Mouse (Mus musculus) embryonic facial prominence, embryonic 14.5 days (tissue): ENCODE data around the gene Slc12a7. TPM values are rescaled to one million over a fixed set of nuclear protein-coding genes. Genes with fewer than 3 reads are reported as not detected.

ENCODE experiments used
- ATAC-seq: fragments of 200-750 bp; cut with Nextera tagmentation; 2 replicates; pipeline ENCODE4 v1.8.0; 2017; ENCODE audit warnings: low read depth, moderate number of reproducible peaks, moderate TSS enrichment
- DNase-seq: peaks from one replicate; pipeline ENCODE4 v3.0.0-alpha.2; 2015; ENCODE audit warnings: low spot score
- H3K27ac ChIP-seq: fragments of 300-500 bp; sonication (generic); replicated peaks from 2 replicates; pipeline ENCODE4 v1.5.1; 2014; ENCODE audit warnings: low read depth, mild to moderate bottlenecking, low read length, moderate library complexity
- H3K27me3 ChIP-seq: fragments of 300-500 bp; sonication (generic); replicated peaks from 2 replicates; pipeline ENCODE4 v1.6.1; 2014; ENCODE audit warnings: low read length; ENCODE audit not compliant: control insufficient read depth, insufficient read depth
- H3K36me3 ChIP-seq: fragments of 300-500 bp; sonication (generic); 2 replicates; pipeline ENCODE4 v1.6.1; 2014; ENCODE audit warnings: low read length, mixed read lengths; ENCODE audit not compliant: control insufficient read depth, insufficient read depth
- H3K4me1 ChIP-seq: fragments of 300-500 bp; sonication (generic); 2 replicates; pipeline ENCODE4 v1.6.1; 2014; ENCODE audit warnings: antibody characterized with exemption, low read length; ENCODE audit not compliant: control insufficient read depth, insufficient read depth
- H3K4me2 ChIP-seq: fragments of 300-500 bp; sonication (generic); 2 replicates; pipeline ENCODE4 v1.6.1; 2014; ENCODE audit warnings: low read depth, mild to moderate bottlenecking, low read length, moderate library complexity, mixed read lengths
- H3K4me3 ChIP-seq: fragments of 300-500 bp; sonication (generic); 2 replicates; pipeline ENCODE4 v1.5.1; 2014; ENCODE audit warnings: low read depth, mild to moderate bottlenecking, low read length
- H3K9ac ChIP-seq: fragments of 300-500 bp; sonication (generic); 2 replicates; pipeline ENCODE4 v1.6.1; 2014; ENCODE audit warnings: low read depth, mild to moderate bottlenecking, low read length, moderate library complexity, mixed read lengths
- H3K9me3 ChIP-seq: fragments of 300-500 bp; sonication (generic); 2 replicates; pipeline ENCODE4 v1.6.1; 2016; ENCODE audit warnings: low read length; ENCODE audit not compliant: control insufficient read depth
- WGBS: fragments of 180-500 bp; shearing (Covaris S2); extraction: QIAGEN DNeasy Blood & Tissue Kit; methylation state at CpG from one replicate; pipeline ENCODE4 v1.1.7; 2014; 5-methylcytosine and 5-hydroxymethylcytosine counted together
- polyA plus RNA-seq: library from polyadenylated mRNA; unstranded; fragments of >200 nt; fragmentation: Nextera tagmentation; extraction: Ambion mirVana; gene quantifications from 2 replicates; pipeline ENCODE4 v1.2.1, GENCODE M21; 2014

Gene Slc12a7
- polyA plus RNA-seq, 1 experiment from 2014 or later: 16.3 TPM

DNA sequence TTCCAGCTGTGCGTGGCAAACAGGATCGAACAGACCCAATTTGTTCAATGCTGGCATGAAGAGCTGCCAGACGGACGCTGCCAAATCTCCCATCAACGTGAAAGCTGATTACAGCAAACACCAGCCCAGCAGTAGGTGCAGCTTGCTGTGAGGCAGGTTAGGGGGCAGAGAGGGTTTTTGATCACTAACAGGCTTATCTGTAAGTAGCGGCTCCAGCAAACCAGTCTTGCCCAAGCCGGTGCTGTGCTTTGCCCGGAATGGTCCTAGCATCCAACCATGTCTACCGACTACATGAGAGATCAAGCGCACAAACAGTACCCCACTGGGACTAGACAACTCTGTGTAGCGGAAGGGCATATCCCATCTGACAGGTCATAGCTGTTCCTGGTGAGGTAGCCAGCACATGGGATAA, 106.2 kb downstream of the Slc12a7 start:
- Histone ChIP-seq H3K9ac (no peak overlapping the region), H3K36me3 (peaks cover 3% of the 10 kb centered on the region; the same call in 1 of the 2 replicates), H3K4me1 (peaks cover 13% of the 10 kb centered on the region; the same call in 1 of the 2 replicates), H3K27ac (no peak overlapping the region), H3K4me3 (no peak overlapping the region), H3K4me2 (no peak overlapping the region), H3K27me3 (no peaks in the 10 kb centered on the region), H3K9me3 (no peaks in the 10 kb centered on the region)
- 74% methylated on average over 11 of the region's 11 CpGs for WGBS
- DNase-seq (no peak), ATAC-seq (no peak)

DNA sequence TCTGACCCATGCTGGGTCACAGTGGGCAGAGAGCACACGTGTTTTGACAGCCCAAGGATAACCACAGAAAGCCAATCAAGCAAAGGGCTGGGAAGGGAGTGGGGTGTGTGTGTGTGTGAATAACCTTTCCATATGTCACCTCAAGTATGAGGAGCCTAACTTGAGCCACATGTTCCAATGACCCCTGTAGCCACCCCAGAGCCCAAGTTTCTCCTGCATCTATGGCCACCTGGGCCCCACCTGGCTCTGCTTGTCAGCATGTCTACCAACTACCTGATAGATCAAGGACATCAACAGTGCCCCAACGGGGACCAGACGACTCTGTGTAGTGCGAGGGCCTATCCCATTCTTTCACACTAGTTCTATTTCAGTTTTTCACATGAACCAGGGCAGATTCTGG, 106.8 kb downstream of the Slc12a7 start:
- Histone ChIP-seq H3K9me3 (no peaks in the 10 kb centered on the region), H3K9ac (no peak overlapping the region), H3K36me3 (peaks cover 3% of the 10 kb centered on the region; the same call in 1 of the 2 replicates), H3K4me2 (no peak overlapping the region), H3K27me3 (no peaks in the 10 kb centered on the region), H3K27ac (no peak overlapping the region), H3K4me3 (no peak overlapping the region), H3K4me1 (peaks cover 9% of the 10 kb centered on the region; the same call in 1 of the 2 replicates)
- ATAC-seq: no peak
- WGBS: 65% methylated on average over 4 of the region's 4 CpGs
- no peak for DNase-seq

DNA sequence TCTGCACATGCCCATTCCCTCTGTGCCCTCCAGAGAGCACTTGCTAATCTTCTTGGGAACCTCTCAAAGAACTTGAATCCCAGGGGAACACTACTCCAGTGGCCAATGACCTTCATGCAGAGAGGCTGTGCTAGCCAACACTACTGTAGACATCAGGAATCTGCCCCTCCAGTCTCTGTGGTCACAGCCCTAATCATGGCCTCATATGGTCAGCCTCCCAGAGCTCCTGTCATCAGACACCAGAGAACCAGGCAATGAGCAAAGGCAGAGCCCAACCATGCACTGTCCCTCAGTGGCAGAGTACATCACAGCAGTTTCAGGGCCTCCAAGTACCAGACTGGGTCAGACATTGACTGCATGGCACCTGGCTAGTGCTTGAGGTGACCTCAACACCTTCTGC, 109.8 kb downstream of the Slc12a7 start:
- ATAC-seq: no peak
- DNase-seq: no peak
- H3K4me1 ChIP-seq: no peaks in the 10 kb centered on the region

DNA sequence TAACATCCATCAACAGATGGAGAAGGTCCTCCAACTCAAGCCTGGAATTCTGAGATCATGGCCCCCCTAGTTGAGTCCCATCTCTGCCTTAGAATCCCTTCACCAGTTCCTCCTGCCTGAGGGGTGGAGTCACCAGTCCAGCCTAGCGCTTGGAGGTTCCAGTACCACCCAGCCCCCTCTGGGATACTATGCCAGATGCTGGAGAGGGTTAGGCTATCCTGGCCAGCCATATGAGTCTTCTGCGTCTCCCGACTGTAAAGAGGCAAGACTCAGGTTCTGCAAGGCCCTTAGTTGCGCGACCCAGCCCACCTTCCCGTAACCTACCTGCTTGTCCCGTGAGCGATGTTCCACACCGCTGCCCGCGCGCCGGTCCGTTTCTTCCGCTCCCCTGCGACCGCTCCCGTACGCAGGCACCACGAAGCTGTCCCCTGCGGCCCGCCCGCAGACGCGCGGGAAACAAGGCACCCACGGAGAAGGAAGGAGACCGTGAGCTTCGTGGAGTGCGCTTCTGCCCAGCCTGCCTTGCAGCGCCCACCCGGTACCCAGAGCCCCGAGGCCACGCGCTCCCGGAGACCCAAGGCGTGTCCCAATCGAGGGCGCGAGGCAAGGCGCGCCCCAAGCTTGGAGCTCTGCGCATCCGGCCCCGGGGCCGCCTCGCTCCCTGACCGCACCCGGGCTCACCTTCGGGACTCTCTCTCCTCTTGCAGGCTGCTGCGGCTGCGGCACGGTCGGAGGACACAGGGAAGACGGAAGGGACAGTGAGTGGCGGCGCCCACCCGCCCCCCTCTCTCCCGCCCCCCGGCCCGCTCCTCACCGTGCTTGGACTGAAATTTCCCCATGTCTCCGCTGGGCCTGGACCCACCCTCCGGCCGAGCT, 113.9 kb downstream of the Slc12a7 start:
- no peak overlapping the region for H3K27ac ChIP-seq
- H3K4me2 ChIP-seq: peak overlapping the region; percentile 85
- no peaks in the 10 kb centered on the region for H3K9me3 ChIP-seq
- H3K4me3 ChIP-seq: peak overlapping the region; percentile 69
- peaks cover 2% of the 10 kb centered on the region; the same call in 1 of the 2 replicates for H3K36me3 ChIP-seq
- H3K4me1 ChIP-seq: no peaks in the 10 kb centered on the region
- H3K27me3 ChIP-seq: no peaks in the 10 kb centered on the region; the same call in 1 of the 2 replicates
- 2% methylated on average over 23 of the region's 65 CpGs for WGBS
- H3K9ac ChIP-seq: peak overlapping the region; percentile 76
- peak; percentile 75 for ATAC-seq
- DNase-seq: no peak

More for the DNA sequence above, 109.8 kb downstream of the Slc12a7 start:
- peaks cover 3% of the 10 kb centered on the region; the same call in 1 of the 2 replicates for H3K36me3 ChIP-seq
- no peak overlapping the region for H3K4me3 ChIP-seq
- no peaks in the 10 kb centered on the region for H3K9me3 ChIP-seq
- H3K27me3 ChIP-seq: no peaks in the 10 kb centered on the region; the same call in 1 of the 2 replicates
- no peak overlapping the region for H3K9ac ChIP-seq
- no peak overlapping the region for H3K27ac ChIP-seq
- H3K4me2 ChIP-seq: no peak overlapping the region

DNA sequence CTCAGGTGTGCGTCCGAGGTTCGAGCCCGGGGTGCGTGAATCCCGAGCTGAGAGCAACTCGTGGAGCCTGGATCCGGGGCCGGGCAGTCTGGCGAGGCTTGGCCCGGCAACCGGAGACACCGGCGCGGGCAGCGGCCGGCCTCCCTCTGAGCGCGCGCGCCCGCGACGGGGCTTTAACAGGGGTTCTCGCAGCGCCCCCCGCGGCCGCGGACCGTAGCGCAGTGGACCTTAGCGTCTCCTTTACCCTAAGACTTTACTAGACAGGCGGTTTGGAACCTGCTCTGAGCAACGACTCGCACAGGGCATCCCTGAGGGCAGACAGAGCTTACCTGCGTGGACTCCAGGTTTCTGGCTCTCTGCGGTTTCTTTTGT, 114.6 kb downstream of the Slc12a7 start, which contains the start of gene Nkd2:
Nkd2 (minus strand) TSS at position 167 of the 372 bp plus-strand sequence.
- Histone ChIP-seq H3K9ac (peak within 1 kb of the TSS; percentile 76), H3K36me3 (no peaks in the 10 kb centered on the region), H3K4me3 (peak within 1 kb of the TSS; percentile 69), H3K4me2 (peak within 1 kb of the TSS; percentile 85), H3K27me3 (no peaks in the 10 kb centered on the region; the same call in 1 of the 2 replicates), H3K4me1 (no peaks in the 10 kb centered on the region), H3K9me3 (no peaks in the 10 kb centered on the region), H3K27ac (no peak within 1 kb of the TSS)
- under 1% methylated on average over 17 of the region's 38 CpGs for WGBS
- DNase-seq (peak; percentile 85), ATAC-seq (peak; percentile 89)

Other genes starting within 250 kb of the Slc12a7 start
- gene Slc6a3, start 196.3 kb upstream of the Slc12a7 start, polyA plus RNA-seq: 0.17 TPM in 1 of 2 replicates, not detected in the other
- 128 and 134 TPM in 2 replicates for gene Clptm1l, start 129.1 kb upstream of the Slc12a7 start, polyA plus RNA-seq
- gene Tert, start 106.2 kb upstream of the Slc12a7 start, polyA plus RNA-seq: 2.2 and 2.8 TPM in 2 replicates
- gene Slc6a18, start 55.1 kb upstream of the Slc12a7 start, polyA plus RNA-seq: not detected in 2 replicates
- 0.38 and 0.40 TPM in 2 replicates for gene Slc6a19, start 28.2 kb upstream of the Slc12a7 start, polyA plus RNA-seq
- 18.6 and 20.1 TPM in 2 replicates for gene Nkd2, start 114.5 kb downstream of the Slc12a7 start, polyA plus RNA-seq
- gene Trip13, start 204.7 kb downstream of the Slc12a7 start, polyA plus RNA-seq: 31.1 and 35.9 TPM in 2 replicates
- 45.0 and 46.4 TPM in 2 replicates for gene Brd9, start 204.7 kb downstream of the Slc12a7 start, polyA plus RNA-seq
- gene Zdhhc11, start 230.8 kb downstream of the Slc12a7 start, polyA plus RNA-seq: not detected in 2 replicates